Mouse (Mus musculus) testis, adult 2 months (tissue): ENCODE measurements around the gene Pms2.

Source experiments
- CTCF ChIP-seq: fragments of 200-500 bp; IDR thresholded peaks from 2 replicates; pipeline ENCODE4 v1.5.1; 2012; ENCODE audit warnings: low read depth, mild to moderate bottlenecking, inconsistent platforms, low read length, moderate library complexity; ENCODE audit not compliant: control insufficient read depth, insufficient read depth, insufficient replicate concordance
- POLR2A ChIP-seq: fragments of 200-500 bp; IDR thresholded peaks from 2 replicates; pipeline ENCODE4 v1.6.1; 2012; ENCODE audit warnings: low read depth, mild to moderate bottlenecking, inconsistent platforms, low read length, moderate library complexity; ENCODE audit not compliant: control insufficient read depth

- TF ChIP-seq CTCF = no peak
- no peak for TF ChIP-seq POLR2A
Measured at GRCm38 (mm10) chr5:143893396-143893795, 16.4 kb upstream of the Pms2 start.
